Mouse (Mus musculus) lung, adult 2 months (tissue): ENCODE measurements at regions not wholly inside any gene's neighbourhood (a gene's known extent, or its start where the extent isn't known, plus 50 kb on each side); places are given as distances from the start of the nearest gene placed in this dataset.

Source experiments
- CTCF ChIP-seq: fragments of 200-500 bp; IDR thresholded peaks from 2 replicates; pipeline ENCODE4 v1.5.1; 2011; ENCODE audit warnings: mild to moderate bottlenecking, low read length, control low read depth; ENCODE audit not compliant: insufficient read depth
- POLR2A ChIP-seq: fragments of 200-500 bp; IDR thresholded peaks from 2 replicates; pipeline ENCODE4 v1.6.1; 2011; ENCODE audit warnings: low read depth, mild to moderate bottlenecking, control low read depth, low read length, borderline replicate concordance; ENCODE audit errors: extremely low read depth

DNA sequence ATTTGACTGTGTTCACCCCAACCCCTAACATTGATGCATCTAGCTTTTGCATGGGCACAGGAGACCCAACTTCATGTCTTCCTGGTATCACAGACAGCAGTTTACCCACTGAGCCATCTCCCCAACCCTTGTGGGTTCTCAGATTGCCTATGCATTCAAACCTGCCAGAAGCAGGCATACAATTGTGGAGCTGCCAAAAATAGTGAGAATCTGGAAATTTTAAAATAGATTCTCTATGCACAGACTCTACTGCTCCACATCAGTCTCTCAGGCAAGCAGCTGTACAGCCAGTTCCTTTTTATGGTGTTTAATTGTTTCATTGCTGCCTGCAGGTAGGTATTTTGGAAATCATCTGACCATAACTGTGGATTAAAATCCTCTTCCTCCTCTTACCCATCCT lies 129.9 kb upstream of the Gls start:
- TF ChIP-seq POLR2A (no peak), CTCF (no peak)
